Mouse (Mus musculus) cerebellum, postnatal 4 days (tissue): Measurements from ENCODE around the gene Mars.

ENCODE experiments used
- DNase-seq, 2 experiments: peaks; one replicate each; pipeline ENCODE4 v3.0.0; 2022; ENCODE audit warnings: low spot score in 2 of 2, mixed read lengths in 1 of 2

The Mars gene

GRCm38 (mm10) chr10:127262548-127263398 lies 48.8 kb downstream of the Mars start, which contains the start of gene Kif5a:
TSS of gene Kif5a (minus strand) at chr10:127263348.
- peak; percentile 57 to 62 for DNase-seq

GRCm38 (mm10) chr10:127261706-127262547 lies 49.7 kb downstream of the Mars start:
- DNase-seq, result no peak

GRCm38 (mm10) chr10:127258489-127258888 lies 53.1 kb downstream of the Mars start:
- no peak for DNase-seq

GRCm38 (mm10) chr10:127257790-127258189 lies 53.8 kb downstream of the Mars start:
- DNase-seq, result no peak

- no peak for DNase-seq
Measured at GRCm38 (mm10) chr10:127255625-127256345, 55.8 kb downstream of the Mars start.

- DNase-seq, result no peak
Measured at GRCm38 (mm10) chr10:127250810-127251209, 60.8 kb downstream of the Mars start.
